Mouse (Mus musculus) cerebellum, adult 11-12 months (tissue): Measurements from ENCODE around the gene Tbc1d14.

Source experiments
- DNase-seq: peaks from one replicate; pipeline ENCODE4 v3.0.0; 2022

The Tbc1d14 gene

GRCm38 (mm10) chr5:36552391-36552790, 40.7 kb downstream of the Tbc1d14 start:
- no peak for DNase-seq

DNA sequence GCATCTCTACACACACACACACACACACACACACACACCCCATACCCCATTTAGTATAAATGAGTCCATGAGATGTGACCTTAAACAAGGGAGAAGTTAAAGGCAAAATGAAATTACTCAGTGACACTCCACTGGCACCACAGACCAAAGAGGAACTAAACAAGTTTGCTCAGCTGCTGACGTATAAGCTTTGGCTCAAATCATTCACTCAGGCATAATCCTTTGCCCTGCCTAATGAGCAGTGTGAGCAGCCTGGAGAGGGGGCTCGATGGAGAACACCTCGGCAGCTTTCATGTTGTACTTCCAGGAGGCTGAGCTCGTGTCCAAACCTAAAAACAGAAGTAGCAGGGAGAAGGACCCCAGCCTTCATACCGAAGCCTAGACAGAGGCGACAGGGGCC, 43.8 kb downstream of the Tbc1d14 start:
- DNase-seq: no peak

DNA sequence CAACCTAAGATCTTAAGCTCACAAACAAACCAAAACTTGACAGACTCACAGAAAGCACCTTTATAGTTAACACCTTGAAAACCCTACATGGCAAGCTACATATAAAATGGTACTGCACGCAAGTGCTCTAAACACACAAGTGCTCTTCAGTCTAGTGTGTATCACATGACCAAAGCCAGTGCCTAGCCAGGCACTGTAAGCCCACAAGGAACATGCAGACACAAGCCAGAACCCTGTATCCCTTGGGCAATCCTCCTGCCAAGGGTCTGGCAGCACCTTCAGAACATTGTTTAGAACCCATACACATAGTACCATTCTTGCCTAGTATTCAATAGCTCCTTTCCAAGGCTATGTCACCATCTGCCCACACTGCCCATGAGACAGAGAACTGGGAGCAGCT, 48.3 kb downstream of the Tbc1d14 start:
- no peak for DNase-seq

GRCm38 (mm10) chr5:36540928-36541327, 52.1 kb downstream of the Tbc1d14 start:
- DNase-seq: no peak

DNA sequence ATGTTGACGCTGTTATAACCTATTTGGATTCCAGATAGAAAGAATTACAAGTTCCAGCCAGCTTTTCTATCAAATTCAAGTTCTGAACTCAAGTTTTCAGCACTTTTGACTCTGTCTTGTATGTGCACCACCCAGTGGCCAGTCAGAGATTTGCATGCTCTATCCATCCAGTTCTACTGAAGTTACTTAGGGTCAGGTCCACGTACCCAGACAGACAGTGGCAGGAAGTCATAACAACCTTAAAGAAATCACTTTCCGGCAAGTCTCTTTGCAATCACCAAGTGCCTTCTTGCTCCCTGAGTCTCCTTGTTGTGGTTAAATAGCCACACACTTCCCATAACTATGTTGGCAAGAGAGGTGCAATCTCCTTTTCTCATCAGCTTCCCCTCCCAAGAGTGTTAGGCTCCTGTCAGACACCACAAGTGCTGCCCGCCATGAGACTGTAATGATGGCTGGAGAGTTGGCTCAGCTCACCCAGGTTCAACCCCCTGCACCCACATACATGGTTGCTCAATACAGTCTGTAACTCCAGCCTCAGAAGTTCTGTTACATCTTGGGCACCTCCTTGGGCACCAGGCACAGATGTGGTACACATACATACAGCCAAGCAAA, 54.4 kb downstream of the Tbc1d14 start:
- no peak for DNase-seq

GRCm38 (mm10) chr5:36536424-36536823, 56.7 kb downstream of the Tbc1d14 start:
- no peak for DNase-seq

- DNase-seq: no peak
Measured at GRCm38 (mm10) chr5:36535438-36536176, 57.5 kb downstream of the Tbc1d14 start.

GRCm38 (mm10) chr5:36534455-36535030, 58.5 kb downstream of the Tbc1d14 start:
- no peak for DNase-seq

DNA sequence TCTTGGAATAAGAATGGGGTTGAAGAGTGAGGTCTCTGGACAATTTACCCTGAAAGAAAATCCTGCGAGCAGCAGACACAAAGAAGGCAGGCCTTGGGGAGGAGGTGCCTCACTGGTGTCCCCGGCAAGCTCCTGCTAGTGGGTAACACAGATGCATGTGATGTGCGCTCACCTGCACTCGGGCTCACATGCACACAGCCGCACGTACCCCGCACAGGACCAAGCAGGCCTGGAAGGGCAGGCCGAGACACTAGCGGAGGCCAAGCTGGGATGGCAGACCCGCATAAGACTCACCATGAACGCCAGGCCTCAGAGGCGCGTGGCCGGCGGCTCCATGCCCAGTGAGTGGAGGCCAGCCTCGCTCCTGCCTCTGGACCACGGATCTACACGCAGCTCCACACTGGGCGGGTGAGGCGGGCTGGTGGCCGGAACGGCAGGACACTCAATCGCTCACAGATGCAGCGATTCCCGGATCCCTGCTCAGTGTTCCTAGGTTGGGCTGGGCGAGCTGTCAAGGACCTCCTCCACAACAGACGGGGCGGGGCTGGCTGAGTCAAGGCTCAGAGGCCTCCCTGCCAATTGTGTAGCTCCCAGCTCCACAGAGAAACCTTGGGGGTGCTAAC, 62.8 kb downstream of the Tbc1d14 start:
- DNase-seq: peak; percentile 91

GRCm38 (mm10) chr5:36529698-36530097, 63.4 kb downstream of the Tbc1d14 start:
- no peak for DNase-seq

DNA sequence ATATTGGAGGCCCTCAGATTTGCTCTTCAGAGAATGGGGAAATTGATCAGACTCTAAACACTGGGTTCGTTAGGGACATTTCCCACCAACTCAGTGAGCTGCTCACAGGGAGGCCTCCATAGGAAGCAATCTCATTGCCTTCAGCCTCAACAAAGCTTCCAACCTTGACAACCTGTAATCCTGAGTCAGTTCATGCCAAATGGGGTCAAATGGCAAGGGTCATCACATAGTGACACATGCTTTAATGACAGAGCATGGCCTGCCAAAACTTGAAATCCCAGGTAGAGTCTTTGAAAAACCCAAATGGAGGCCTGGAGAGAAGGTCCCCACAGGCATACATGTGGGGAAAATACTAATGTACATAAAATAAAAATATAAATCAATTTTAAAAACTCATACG, 66.2 kb downstream of the Tbc1d14 start:
- no peak for DNase-seq

DNA sequence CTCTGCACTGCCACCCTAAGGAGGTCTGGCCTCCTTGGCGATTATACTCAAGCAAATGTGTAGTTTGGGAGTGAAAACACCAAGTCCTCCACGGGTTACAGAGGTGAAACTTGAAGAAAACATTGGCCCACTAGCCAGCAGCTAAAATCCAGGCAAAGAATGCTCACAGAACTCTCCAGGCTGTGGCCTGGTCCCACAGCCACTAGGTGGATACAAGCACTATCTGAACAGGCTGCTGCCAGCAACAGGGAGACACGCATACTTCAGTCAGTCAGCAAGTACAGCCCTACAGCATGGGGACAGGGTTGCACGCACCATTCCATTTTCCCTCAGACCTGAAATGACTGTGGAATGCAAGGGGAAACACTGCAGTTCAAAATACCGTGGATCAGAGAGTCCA, 66.8 kb downstream of the Tbc1d14 start:
- no peak for DNase-seq

DNA sequence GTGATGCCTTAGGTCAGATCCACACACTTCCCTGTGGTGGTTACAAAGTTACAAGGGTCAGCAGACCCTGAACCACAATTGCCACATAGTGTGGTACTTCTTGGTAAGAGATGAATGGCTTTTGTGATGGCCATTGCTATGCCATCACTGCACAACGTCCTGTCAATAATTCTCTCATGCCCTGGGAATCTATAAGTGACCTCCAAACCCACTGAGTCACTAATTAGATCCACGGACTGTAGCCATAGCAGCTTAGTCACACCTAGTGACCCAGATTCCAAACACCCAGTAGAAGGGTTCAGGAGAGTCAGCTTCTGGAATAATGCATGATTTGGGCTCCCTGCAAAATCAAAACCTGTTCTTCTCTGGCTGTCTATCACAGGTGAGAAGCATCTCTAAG, 67.9 kb downstream of the Tbc1d14 start:
- DNase-seq: no peak

GRCm38 (mm10) chr5:36523219-36523703, 69.8 kb downstream of the Tbc1d14 start:
- DNase-seq: no peak

DNA sequence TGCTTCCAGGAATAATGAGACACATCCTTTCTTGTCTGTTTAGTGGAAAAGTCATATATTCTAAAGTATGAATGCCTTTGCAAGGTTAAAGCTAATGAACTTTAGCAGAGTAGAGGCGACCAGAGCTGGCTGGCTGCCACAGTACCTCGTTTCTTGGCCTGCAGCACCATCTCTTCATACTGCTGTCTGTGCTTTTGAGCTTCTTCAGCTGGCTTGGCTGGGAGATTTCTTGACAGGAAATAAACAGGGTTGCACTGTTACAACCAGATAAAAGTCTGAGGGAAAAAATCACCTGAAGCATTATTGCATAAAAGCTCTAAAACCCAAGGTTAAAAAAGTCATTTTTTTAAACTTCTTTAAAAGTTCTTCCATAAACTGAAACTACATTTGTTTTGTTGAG, 70.3 kb downstream of the Tbc1d14 start:
- no peak for DNase-seq

- DNase-seq: no peak
Measured at GRCm38 (mm10) chr5:36519751-36520150, 73.3 kb downstream of the Tbc1d14 start.

DNA sequence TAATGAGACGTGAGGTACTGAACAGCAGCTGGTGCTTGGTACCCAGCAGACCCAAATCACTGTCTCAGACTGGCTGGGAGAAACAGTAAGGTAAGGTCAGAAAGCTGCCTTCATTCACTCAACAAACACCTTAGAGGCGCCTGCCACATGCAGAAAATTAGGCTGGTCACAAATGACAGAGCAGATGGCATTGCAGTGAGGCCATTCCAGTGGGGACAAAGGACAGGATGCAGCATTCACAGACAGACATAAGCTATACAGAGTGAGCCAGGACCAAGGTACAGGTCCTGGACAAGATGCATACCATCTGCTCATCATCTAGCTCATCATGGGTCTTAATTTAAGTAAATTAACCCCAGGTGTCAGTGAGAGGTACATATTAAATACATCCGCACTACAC, 75.5 kb downstream of the Tbc1d14 start:
- peak; percentile 50 for DNase-seq

GRCm38 (mm10) chr5:36515558-36515957, 77.5 kb downstream of the Tbc1d14 start:
- no peak for DNase-seq

GRCm38 (mm10) chr5:36515126-36515525, 78.0 kb downstream of the Tbc1d14 start:
- DNase-seq: no peak

- DNase-seq: no peak
Measured at GRCm38 (mm10) chr5:36510956-36511355, 82.1 kb downstream of the Tbc1d14 start.

GRCm38 (mm10) chr5:36508351-36508750, 84.7 kb downstream of the Tbc1d14 start:
- DNase-seq: no peak

DNA sequence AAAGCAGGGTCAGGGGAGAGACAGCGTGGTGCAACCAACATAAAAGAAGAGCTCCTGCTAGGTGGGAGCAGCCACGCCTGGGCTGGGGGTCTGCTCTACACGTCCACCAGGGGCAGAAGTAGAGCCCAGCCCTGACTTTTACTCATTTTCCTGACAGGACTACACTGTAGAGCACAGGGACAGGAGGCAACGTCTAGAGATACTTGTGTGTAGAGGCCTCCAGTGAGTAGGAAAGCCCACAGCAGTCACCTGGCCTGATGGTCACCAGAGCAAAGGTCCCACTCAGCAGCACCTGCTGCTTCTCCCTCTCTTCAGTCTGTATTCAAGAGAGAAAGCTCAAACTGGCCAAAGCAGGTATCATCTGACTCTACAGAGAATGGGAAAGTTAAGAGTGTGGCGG, 87.4 kb downstream of the Tbc1d14 start:
- DNase-seq: no peak

DNA sequence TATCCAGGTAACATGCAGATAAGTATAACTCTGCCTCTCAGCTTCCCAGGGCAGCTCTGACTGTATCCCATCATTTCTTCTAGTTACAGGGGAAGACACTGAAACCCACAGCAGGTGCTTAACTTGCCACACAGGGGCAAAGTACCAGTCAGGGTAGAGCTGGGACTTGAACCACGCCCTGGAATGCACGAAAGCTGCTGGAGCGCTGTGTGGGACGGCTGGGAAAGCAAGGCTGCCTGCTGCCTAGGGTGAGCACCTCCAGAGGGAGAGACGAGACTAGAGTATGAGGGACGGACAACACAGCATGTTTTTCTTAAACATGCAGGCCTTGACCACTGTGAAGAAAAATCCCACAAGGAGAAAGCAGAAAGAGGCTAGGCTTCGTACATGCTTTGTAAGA, 87.8 kb downstream of the Tbc1d14 start:
- no peak for DNase-seq

DNA sequence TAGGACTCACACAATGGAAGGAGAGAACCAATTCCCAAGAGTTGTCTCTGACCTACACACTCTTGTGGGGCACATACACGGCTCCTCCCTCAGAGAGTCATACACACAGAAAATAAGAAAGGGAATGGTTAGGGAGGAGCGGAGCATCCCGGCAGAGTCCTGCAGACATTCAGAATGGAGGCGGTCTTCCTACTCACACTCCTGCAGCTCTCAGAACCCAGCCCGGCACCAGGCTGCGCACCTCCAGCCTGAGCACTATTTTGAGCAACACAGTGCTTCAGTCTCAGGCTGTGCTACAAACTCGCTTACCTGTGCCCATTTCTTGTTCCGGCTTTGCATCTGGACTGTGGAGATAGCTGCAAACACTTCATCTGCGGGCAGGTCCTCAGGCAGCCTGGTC, 98.4 kb downstream of the Tbc1d14 start:
- no peak for DNase-seq
